ENCODE assay signal across 16 mouse cellular contexts in genomic region chr4:7423204-7423603, GRCm38 (mm10).
"Had no signal": no experiment of that assay in that cellular context is flagged by ENCODE, and none has a peak within 500 bp of the region (broad histone marks: within the 10 kb centered on the region; RNA-seq: fewer than 3 reads in every experiment).

No protein-coding gene starts in this region.

- H3K4me2 ChIP-seq: lung, embryonic 15.5 days; midbrain, embryonic 11.5 days; midbrain, embryonic 13.5 days; neural tube, embryonic 12.5 days; stomach, embryonic 15.5 days had no signal

- H3K27me3 ChIP-seq: lung, embryonic 15.5 days; megakaryocyte, embryonic 14.5 days; midbrain, embryonic 13.5 days; neural tube, embryonic 12.5 days; stomach, embryonic 15.5 days had no signal

- DNase-seq: lung, adult 2 months; lung, postnatal 14 days; lung, postnatal 36 days; right cerebral cortex, postnatal 14 days; thymus, adult 2 months; thymus, postnatal 25 days; thymus, postnatal 4 days had no signal

- H3K4me1 ChIP-seq: lung, embryonic 15.5 days; midbrain, embryonic 13.5 days; neural tube, embryonic 12.5 days; stomach, embryonic 15.5 days had no signal

- H3K9ac ChIP-seq: lung, embryonic 15.5 days; midbrain, embryonic 13.5 days; neural tube, embryonic 12.5 days; stomach, embryonic 15.5 days had no signal

- H3K9me3 ChIP-seq: lung, embryonic 15.5 days; megakaryocyte, embryonic 14.5 days; midbrain, embryonic 13.5 days; neural tube, embryonic 12.5 days; stomach, embryonic 15.5 days had no signal

- H3K27ac ChIP-seq: lung, embryonic 15.5 days; macrophage; midbrain, embryonic 13.5 days; neural tube, embryonic 12.5 days; stomach, embryonic 15.5 days; stomach, postnatal 0 days had no signal

- H3K36me3 ChIP-seq: lung, embryonic 15.5 days; midbrain, embryonic 13.5 days; neural tube, embryonic 12.5 days; stomach, embryonic 15.5 days had no signal

- H3K4me3 ChIP-seq: lung, embryonic 15.5 days; megakaryocyte, embryonic 14.5 days; midbrain, embryonic 13.5 days; neural tube, embryonic 12.5 days; stomach, embryonic 15.5 days had no signal

- ATAC-seq: lung, postnatal 0 days; midbrain, embryonic 13.5 days had no signal
